Mouse (Mus musculus): Measurements from ENCODE around the gene Lrrc4c.

The Lrrc4c gene

DNA sequence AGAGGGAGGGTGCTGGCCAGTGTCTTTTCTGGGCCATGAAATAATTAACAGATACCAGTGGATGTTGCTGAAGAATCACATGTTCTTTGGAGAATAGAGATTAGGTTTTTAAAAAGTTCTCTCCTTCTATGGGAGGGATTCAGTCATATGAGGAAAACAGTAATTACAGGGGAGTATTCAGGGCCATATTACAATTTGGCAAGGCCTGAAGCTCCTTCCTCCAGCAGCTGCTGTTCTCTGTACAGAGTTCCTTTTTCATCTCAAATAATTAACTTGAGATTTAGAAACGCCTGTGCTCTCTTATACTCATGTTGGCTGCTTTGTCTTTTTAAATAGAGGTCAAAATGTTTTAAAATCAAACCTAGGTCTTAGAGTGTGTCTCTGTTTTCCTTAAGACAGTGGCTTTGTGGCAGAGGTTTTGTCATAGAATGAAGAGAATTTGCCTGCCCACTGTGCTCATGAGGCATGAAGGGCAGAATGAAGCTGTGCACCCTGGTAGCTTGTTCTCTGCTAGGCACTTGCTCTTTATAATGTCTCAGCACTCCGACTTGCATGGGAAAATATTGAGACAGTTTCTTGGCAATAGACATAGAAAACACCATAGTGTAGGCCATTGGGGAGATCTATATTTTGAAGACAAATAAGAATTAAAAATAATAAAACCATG, 1206.4 kb downstream of the Lrrc4c start:
- 25% methylated on average over 2 of the region's 2 CpGs for WGBS

DNA sequence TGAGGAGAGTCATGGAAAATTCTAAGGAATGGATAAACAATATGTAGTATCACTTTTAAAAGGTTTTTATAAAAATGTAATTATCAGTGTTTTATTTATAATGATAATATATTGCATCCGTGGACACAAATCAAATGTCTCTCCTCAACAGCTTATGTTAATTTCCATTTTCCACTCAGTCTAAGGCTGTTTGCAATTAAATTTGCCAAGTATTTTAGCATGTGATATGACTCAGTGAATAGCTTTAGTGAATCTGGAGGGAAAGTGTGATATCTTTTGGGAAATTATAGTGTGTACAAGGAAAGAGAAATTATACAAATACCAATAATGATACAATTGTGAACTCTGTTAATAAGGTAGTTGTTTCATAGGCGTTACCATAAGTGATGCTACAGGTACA, 1207.1 kb downstream of the Lrrc4c start:
- 68% methylated on average over 2 of the region's 2 CpGs for WGBS

DNA sequence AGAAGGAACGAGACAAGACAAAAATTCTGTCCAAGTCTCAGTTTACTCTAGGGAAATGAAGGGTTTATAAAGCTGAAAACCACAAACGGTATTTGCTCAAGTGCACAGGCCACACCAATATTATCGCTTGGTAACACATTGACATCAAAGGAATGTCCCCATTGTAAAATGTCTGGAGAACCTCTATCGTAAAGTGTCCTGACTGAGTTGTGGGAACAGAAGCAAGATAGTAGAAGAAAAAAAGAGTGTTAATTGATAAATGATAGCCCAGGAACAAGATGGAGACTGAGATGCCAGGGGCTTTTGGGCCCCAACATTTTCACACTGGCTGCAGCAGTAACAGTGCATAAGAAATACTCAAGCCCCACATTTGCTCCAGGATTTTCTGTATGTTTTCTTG, 1212.7 kb downstream of the Lrrc4c start:
- 72% methylated on average over 4 of the region's 4 CpGs for WGBS

DNA sequence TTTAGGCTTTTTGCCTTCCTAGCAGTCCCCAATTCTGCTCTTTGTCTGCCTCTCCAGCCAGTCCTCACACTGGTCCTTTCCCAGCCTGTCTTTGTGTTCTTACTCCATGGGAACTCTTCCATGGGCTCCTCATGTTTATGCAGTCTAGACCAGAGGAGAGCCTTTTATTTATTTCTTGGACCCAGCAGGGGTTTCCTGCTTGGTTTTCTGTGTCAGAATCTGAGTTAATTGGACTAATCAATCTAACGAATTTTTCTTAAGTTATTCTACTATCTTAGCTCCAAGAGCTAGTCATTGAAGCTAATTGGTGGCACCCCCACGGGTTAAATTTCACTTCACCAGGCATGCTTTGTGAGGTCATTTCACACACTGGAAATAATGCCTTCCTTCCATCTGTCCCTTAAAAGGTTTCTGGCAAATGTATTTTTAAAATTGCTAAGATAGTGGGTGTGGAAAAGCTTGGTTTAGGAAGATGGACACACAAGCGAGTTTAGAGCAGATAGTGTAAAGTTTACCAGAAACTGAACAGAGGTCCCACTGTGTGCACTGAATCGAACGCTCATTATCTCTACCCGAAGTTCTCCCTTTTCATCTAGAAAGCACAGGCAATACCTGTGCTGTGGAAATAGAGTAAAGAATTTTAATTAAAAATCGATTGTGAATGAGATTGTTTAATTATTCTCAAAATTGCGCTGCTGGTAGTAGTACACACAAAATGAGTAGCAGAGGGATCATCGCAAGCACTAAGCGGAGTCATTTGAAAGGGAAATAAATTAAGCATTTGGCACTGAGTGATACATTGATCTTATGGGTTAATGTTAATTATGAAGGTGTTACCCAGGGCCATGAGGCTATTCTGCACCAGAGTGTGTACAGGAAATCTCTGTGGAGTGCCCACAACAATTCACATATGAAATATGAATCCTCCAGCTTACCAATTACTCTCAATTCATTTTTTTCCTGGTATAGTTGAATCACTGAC, 1226.0 kb downstream of the Lrrc4c start:
- 43% methylated on average over 10 of the region's 10 CpGs for WGBS

DNA sequence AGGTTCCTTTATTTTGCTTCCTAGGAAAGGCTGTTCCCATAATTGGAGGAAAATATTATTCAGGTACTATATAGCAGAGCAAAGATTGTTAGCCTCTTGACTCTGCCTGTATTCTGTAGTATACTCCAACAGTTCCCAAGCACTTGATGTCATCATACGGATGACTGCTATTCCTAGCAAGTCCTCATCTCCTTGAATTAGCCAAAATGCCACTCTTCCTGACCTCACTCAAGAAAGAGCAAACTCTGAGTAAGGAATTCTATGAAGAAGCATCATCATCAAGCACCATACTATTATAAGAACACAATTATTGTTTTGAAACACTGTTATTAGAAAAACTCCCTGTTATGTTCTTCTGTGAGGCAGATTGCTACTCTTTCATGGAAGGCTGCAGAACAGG, 1228.0 kb downstream of the Lrrc4c start:
- WGBS, result 71% methylated on average over 1 of the region's 1 CpGs

DNA sequence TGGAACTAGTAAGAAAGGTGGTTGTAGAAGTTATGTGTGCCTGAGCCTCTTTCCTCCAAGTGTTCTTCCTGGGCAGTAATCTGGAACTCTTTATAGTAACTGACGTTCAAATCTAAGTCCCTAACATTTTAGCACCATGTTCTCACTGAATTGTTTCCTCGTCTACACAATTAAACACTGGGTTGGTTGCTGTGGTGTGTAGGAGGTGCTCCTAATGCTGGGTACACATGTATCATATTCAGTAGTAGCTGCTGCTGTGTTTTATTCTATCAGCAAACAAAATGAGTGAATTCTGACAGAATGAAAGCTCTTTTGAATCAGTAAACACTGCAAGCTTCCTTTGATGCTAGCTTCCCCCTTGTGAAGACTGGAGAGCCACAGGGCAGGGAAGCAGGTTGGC, 1246.5 kb downstream of the Lrrc4c start:
- 19% methylated on average over 2 of the region's 2 CpGs for WGBS

DNA sequence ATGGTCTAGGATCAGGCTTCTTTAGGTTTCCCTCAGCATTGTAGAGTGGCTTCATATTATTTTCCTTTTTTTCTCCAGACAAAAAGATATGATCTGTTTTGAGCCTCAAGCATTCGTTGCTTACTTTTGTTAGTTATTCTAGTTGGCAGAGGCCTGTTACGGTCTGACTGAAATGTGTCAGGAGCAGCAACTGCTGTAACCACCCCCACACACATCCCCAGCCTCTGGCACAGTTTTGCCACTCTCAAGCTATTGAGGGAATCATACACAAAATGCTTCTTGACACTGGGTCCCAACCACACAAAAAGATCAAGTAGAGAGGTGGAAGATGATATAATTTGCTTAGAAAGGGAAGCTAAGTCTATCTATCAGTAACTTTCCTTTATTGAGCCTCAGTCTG, 1251.0 kb downstream of the Lrrc4c start:
- 38% methylated on average over 2 of the region's 2 CpGs for WGBS

DNA sequence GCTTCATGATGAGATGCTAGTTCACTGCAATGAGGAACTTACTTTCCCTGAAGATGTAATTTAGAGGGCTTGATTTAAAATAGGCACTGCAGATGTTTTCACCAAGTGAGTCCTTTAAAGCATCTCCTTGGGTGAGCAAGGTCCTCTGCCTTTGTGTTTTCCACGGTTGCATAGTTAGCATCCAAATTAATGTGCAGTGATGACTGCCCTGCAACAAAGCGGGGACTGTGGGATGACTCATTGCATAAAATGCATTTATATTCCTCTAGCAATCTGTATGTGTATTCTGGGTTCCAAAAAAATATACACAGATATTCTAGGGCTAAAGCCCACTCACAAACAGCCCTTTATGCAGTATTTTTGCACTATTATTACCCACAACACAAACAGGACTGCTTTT, 1263.2 kb downstream of the Lrrc4c start:
- 17% methylated on average over 2 of the region's 2 CpGs for WGBS

DNA sequence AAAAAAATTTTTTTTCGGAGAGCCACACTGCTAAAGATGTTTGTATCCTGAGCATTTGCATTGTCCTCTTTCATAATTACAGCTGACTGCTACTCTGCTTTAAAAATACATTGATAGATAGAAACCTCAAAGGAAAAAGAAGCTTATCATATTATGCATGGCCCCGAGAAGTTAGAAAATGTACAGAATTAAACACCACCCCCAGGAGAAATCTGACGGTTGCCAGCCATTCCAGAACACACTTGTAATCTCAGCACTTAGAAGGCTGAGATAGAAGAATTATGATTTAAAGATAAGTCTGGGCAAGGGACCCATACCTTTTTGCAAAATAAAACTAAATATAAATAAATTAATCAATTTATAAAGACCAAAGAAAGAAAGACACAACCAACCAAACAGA, 1268.4 kb downstream of the Lrrc4c start:
- 51% methylated on average over 3 of the region's 3 CpGs for WGBS

DNA sequence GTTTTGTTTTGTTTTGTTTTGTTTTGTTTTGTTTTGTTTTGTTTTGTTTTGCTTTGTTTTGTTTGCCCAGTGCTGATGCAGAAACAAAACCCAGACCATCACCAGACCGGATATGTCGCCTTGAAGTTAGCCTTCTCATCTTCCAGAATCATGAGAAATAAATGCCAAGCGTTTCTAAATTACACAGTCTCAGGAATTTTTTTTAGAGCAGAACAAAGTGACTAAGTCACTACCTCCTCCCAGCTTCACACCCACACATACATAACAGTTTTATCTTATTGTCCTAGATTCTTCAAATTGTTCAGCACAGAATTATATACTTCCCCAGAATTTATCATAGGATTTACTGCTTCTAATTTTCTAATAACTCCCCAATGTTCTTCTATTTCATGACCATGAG, 1272.6 kb downstream of the Lrrc4c start:
- 47% methylated on average over 3 of the region's 3 CpGs for WGBS

DNA sequence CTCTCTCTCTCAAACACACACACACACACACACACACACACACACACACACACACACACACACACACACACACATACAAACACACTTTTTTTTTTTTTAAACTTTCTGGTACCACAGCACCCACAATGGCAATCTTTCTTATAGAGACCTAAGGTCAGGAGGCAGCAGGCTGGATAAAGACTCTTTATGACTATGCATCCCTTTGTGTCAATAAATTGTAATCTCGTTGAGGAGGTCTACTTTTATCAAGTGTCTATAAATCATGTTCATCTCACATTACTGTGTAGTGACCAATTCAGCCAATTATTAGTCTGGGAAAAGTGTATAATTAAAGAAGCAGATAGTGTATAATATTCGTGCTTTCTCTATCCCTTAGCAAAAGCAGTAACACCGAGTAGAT, 1286.2 kb downstream of the Lrrc4c start:
- 39% methylated on average over 3 of the region's 3 CpGs for WGBS

DNA sequence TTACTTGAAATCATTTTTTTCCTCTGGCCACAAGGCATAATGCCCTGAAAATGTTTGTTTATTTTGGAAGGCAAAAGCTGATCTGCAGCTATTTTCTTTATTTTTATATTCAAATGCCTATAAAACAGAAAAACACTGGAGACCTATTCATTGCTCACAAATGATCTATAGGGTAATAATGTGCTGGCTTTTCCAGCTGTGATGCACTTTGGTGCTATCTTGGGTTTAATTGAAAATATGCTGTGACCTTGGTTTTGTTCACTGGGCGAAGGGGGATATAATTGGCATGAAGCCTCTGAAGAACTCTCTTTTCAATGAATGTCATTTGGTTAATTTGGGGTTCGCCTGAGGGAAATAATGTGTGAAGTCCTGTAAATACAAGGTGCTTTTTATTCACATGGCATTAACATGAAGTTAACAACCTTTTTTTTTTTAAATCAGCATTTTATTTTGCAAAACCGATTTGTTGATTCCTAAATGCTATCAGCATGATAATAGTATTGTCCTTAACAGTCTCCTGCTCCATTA, 1286.8 kb downstream of the Lrrc4c start:
- WGBS, result 53% methylated on average over 3 of the region's 3 CpGs

DNA sequence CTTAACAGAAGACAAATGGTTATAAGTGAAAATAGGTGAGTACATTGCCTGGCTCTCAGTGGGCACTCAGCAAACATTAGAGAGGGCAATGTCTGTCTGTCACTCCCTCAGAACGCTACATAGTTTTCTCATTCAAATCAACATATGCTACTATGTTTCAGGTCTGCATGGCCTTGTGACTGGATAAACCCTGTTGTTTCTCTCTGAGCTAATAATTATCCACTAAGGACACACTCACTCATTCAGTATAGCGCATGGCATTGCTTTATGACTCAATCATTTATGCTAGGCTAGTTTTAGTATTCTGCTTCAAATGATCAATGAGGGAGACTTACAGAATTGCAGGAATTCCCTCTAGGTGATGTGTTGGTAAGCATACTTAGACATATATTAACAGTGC, 1292.6 kb downstream of the Lrrc4c start:
- 77% methylated on average over 2 of the region's 2 CpGs for WGBS

DNA sequence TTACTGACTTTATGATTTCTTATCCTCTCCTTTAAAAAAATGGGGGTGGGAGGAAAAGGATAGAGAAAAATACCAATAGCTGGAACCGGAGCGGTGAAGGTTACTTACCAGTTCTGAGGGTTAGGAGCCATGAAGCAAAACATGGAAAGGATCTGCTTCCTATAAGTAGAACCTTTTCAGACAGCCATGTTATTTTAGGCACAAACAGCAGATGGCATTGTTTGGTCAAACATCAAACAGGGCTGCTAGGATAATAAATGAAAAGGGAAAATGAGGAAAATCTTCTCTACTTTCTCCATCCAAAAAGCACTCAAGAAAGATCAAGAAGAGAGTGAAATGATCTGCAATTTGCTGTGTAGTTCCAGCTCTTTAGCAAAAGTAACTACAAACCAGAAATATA, 1296.8 kb downstream of the Lrrc4c start:
- 49% methylated on average over 2 of the region's 2 CpGs for WGBS

DNA sequence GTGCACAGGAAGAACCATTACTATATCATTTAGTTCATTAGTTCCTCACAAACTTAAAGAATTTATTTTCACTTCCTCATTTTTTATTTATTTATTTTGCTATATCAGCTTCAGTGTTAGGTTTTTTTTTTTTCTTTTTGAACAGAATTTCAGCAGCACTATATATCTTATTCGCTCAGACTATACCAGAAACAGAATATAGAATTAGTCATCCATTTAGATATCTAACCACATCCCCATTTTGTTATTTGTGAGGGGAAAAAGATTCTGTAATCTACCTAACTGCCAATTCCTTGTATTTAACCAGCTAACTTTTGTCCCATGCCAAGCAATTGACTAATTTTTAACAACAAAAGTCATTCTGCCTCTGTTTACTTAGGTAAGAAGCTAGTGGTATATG, 1300.6 kb downstream of the Lrrc4c start:
- WGBS, result 89% methylated on average over 1 of the region's 1 CpGs

DNA sequence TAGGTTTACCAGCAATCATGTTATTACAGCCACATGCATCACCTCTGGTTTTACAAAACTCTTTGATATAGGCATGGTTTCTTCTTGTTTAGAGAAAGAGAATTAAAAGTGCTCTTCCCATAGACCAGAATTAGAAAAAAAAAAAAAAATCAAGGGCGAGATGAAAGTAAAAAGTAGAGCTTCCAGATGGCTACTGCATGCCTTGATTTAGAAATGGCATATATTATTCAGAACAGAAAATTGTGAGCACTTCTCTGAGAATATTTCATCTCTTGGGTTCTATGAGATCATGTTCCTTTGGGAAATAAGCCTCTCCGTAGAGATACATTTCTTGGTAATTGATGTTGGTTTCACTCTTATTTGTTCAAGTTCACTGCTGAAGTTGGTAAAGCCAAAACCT, 1322.0 kb downstream of the Lrrc4c start:
- 42% methylated on average over 2 of the region's 2 CpGs for WGBS

DNA sequence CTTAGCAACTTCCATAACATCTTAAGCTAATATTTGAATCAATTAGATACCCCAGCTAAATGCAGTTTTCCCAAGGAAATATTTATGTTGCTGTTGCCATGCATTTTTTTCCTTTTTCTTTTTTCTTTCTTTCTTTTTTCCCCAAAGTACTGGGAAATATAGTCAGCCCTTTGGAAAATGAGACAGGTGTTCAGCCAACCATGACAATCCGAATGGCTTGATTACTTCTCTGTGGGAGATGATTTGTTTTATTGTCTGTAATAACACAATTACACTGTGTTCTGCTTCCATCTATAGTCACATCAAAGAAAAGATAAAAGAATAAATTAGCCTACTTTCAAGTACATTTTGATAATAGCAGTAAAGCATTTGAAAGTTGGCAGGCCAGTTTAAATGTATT, 1334.7 kb downstream of the Lrrc4c start:
- 48% methylated on average over 1 of the region's 1 CpGs for WGBS

Measured in cerebral cortex, adult 2 months (tissue).